Mouse (Mus musculus): ENCODE measurements at regions not wholly inside any gene's neighbourhood (a gene's known extent, or its start where the extent isn't known, plus 50 kb on each side); places are given as distances from the start of the nearest gene placed in this dataset.

GRCm38 (mm10) chrX:129546016-129546415 lies 203.5 kb upstream of the Diaph2 start:
- DNase-seq = no peak

GRCm38 (mm10) chrX:129547606-129548005 lies 201.9 kb upstream of the Diaph2 start:
- no peak for DNase-seq

- DNase-seq = no peak
Observed at GRCm38 (mm10) chrX:129556001-129556400, 193.5 kb upstream of the Diaph2 start.

GRCm38 (mm10) chrX:129599491-129599890 lies 150.1 kb upstream of the Diaph2 start:
- peak; percentile 1 for DNase-seq

- DNase-seq = no peak
Observed at GRCm38 (mm10) chrX:129607842-129608241, 141.7 kb upstream of the Diaph2 start.

GRCm38 (mm10) chrX:129611500-129611899 lies 138.0 kb upstream of the Diaph2 start:
- DNase-seq = peak; percentile 3

- no peak for DNase-seq
Observed at GRCm38 (mm10) chrX:129637016-129637415, 112.5 kb upstream of the Diaph2 start.

- DNase-seq = no peak
Observed at GRCm38 (mm10) chrX:129645106-129645505, 104.4 kb upstream of the Diaph2 start.

GRCm38 (mm10) chrX:129656906-129657305 lies 92.6 kb upstream of the Diaph2 start:
- peak; percentile 16 for DNase-seq

GRCm38 (mm10) chrX:129690677-129691076 lies 58.9 kb upstream of the Diaph2 start:
- DNase-seq = no peak

All from lung, postnatal 36 days (tissue).